Mouse (Mus musculus) liver, embryonic 14.5 days (tissue): Measurements from ENCODE around the gene Qtrt1. TPM values are rescaled to one million over a fixed set of nuclear protein-coding genes. Genes with fewer than 3 reads are reported as not detected.

Experiments
- ATAC-seq: fragments of 200-750 bp; cut with Nextera tagmentation; 2 replicates; pipeline ENCODE4 v1.8.0; 2017; ENCODE audit warnings: moderate number of reproducible peaks, mild to moderate bottlenecking, moderate library complexity; ENCODE audit not compliant: insufficient read depth
- DNase-seq, 3 experiments: peaks; one replicate each; pipeline ENCODE4 v3.0.0-alpha.2; 2012 to 2013; ENCODE audit warnings: low read depth in 3 of 3, low spot score in 3 of 3
- H3K27ac ChIP-seq: fragments of 300-500 bp; sonication (generic); 2 replicates; pipeline ENCODE4 v1.5.1; 2014; ENCODE audit warnings: moderate library complexity, mild to moderate bottlenecking, control low read depth, inconsistent platforms
- H3K27me3 ChIP-seq: fragments of 300-500 bp; sonication (generic); 2 replicates; pipeline ENCODE4 v1.6.1; 2014; ENCODE audit warnings: mild to moderate bottlenecking, low read length, moderate library complexity; ENCODE audit not compliant: control insufficient read depth, insufficient read depth
- H3K36me3 ChIP-seq: fragments of 300-500 bp; sonication (generic); replicated peaks from 2 replicates; pipeline ENCODE4 v1.6.1; 2014; ENCODE audit warnings: low read depth; ENCODE audit not compliant: control insufficient read depth, insufficient read depth
- H3K4me1 ChIP-seq, 2 experiments: fragments of 200-500 bp in 1 of 2; fragments of 300-500 bp in 1 of 2; sonication (generic) in 1 of 2; replicated peaks; 2 replicates each; pipeline ENCODE4 v1.6.1; 2012 to 2014; ENCODE audit warnings: antibody characterized with exemption in 1 of 2, inconsistent platforms in 1 of 2, low read length in 1 of 2; ENCODE audit not compliant: control insufficient read depth in 2 of 2, insufficient read depth in 2 of 2
- H3K4me2 ChIP-seq: fragments of 300-500 bp; sonication (generic); 2 replicates; pipeline ENCODE4 v1.6.1; 2014; ENCODE audit warnings: low read depth, mild to moderate bottlenecking, control low read depth, moderate library complexity
- H3K4me3 ChIP-seq, 2 experiments: fragments of 200-500 bp in 1 of 2; fragments of 300-500 bp in 1 of 2; sonication (generic) in 1 of 2; 2 replicates each; pipeline ENCODE4 v1.5.1; 2012 to 2014; ENCODE audit warnings: low read depth in 2 of 2, low read length in 2 of 2, mild to moderate bottlenecking in 2 of 2, control low read depth in 1 of 2, inconsistent platforms in 1 of 2, moderate library complexity in 1 of 2; ENCODE audit not compliant: insufficient read depth in 1 of 2
- H3K9ac ChIP-seq: fragments of 300-500 bp; sonication (generic); replicated peaks from 2 replicates; pipeline ENCODE4 v1.6.1; 2014; ENCODE audit warnings: mild to moderate bottlenecking, control low read depth, moderate library complexity
- H3K9me3 ChIP-seq: fragments of 300-500 bp; sonication (generic); 2 replicates; pipeline ENCODE4 v1.6.1; 2016; ENCODE audit warnings: low read length, mixed read lengths; ENCODE audit not compliant: control insufficient read depth
- CTCF ChIP-seq: IDR thresholded peaks from 2 replicates; pipeline ENCODE4 v1.5.1; 2016; ENCODE audit warnings: antibody characterized with exemption, low read depth, control low read depth
- EP300 ChIP-seq: IDR thresholded peaks from 2 replicates; pipeline ENCODE4 v1.6.1; 2016; ENCODE audit warnings: antibody characterized with exemption, low read depth
- WGBS: fragments of 180-500 bp; shearing (Covaris S2); extraction: QIAGEN DNeasy Blood & Tissue Kit; methylation state at CpG from one replicate; pipeline ENCODE4 v1.1.7; 2014; ENCODE audit not compliant: insufficient replicate concordance; 5-methylcytosine and 5-hydroxymethylcytosine counted together
- polyA plus RNA-seq, 2 experiments: library from polyadenylated mRNA; depleted of rRNA in 1 of 2; stranded (reverse) in 1 of 2; unstranded in 1 of 2; fragments of >200 nt; fragmentation: Nextera tagmentation in 1 of 2; extraction: Ambion mirVana in 1 of 2; gene quantifications; 2 replicates each; pipeline versions ENCODE4 v1.2.1 to v1.2.3; 2012 to 2014

The Qtrt1 gene
- polyA plus RNA-seq, 2 experiments = 20.0 to 25.4 TPM

DNA sequence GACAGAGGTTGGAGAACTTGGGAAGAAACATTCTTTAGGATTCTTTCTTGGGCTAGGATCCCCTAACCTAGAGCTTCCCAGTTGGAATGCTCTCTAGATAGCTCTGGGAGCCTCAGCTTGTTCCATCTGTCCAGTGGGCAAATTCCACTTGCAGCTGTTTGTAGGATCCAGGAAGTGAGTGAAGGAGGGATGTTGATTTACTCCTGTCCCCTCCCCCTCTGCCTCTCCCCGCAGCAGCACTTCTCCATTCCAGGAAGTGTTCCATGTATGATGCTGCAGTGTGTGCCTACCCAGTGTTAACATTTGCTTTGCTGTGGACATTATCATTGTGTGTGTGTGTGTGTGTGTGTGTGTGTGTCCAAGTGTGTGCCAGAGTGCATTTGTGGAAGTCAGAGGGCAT is 14.4 kb downstream of the Qtrt1 start:
- Histone ChIP-seq H3K4me2 (peak overlapping the region; percentile 83), H3K4me1 (peaks cover 16 to 20% of the 10 kb centered on the region in 2 experiments), H3K27ac (peak overlapping the region; percentile 85), H3K9me3 (no peaks in the 10 kb centered on the region), H3K36me3 (no peaks in the 10 kb centered on the region; the same call in none of the 2 replicates), H3K4me3 (peak overlapping the region; percentile 89 to 93), H3K27me3 (no peaks in the 10 kb centered on the region), H3K9ac (peak overlapping the region; percentile 96)
- 0% methylated on average over 1 of the region's 1 CpGs for WGBS
- ATAC-seq (no peak), DNase-seq (peak in 1 of 3 experiments; percentile 36)
- no peak for TF ChIP-seq CTCF
- no peak for TF ChIP-seq EP300

DNA sequence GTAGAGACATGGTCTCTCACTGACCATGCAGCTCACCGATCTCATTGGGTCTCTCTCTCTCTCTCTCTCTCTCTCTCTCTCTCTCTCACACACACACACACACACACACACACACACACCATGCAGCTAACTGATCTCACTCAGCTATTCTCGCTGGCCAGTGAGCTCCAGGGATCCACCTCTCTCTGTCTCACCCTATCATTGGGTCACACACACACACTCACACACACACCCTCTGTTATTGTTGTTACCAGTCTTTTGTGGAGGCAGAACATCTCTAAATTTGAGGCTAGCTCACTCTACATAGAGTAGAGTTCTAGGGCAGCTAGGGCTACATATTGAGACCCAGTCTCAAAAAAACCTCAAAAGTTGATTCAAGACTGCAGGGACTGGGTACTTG is 14.9 kb downstream of the Qtrt1 start:
- Histone ChIP-seq H3K9me3 (no peaks in the 10 kb centered on the region), H3K4me2 (peak overlapping the region; percentile 83), H3K4me1 (peaks cover 16 to 20% of the 10 kb centered on the region in 2 experiments), H3K27ac (no peak overlapping the region), H3K27me3 (no peaks in the 10 kb centered on the region), H3K4me3 (peak overlapping the region; percentile 89 to 93), H3K36me3 (no peaks in the 10 kb centered on the region; the same call in 1 of the 2 replicates), H3K9ac (peak overlapping the region; percentile 96)
- ATAC-seq (no peak), DNase-seq (no peak)
- TF ChIP-seq CTCF = no peak
- no peak for TF ChIP-seq EP300
- WGBS = 23% methylated on average over 2 of the region's 2 CpGs

DNA sequence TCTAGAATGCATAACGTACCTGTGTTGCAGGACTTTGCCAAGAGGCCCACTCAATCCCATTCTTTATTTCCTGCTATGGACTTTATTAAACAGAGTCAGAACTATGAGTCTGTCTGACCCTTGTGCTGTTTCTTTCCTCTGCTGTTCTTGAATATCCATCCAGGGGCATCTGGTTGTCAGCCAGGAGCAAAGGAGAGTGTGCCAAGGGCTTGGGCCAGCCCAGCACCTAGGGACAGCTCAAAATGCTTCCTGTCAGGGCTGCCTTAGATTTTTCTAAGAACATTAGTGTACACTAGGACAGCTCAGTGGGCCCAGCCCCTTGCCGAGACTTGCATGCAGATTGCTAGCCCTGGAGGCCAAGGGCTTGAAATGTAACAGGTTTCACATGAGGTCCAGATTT is 16.1 kb downstream of the Qtrt1 start:
- H3K4me3 ChIP-seq = no peak overlapping the region
- no peak for ATAC-seq
- no peak for TF ChIP-seq CTCF
- no peak for TF ChIP-seq EP300

DNA sequence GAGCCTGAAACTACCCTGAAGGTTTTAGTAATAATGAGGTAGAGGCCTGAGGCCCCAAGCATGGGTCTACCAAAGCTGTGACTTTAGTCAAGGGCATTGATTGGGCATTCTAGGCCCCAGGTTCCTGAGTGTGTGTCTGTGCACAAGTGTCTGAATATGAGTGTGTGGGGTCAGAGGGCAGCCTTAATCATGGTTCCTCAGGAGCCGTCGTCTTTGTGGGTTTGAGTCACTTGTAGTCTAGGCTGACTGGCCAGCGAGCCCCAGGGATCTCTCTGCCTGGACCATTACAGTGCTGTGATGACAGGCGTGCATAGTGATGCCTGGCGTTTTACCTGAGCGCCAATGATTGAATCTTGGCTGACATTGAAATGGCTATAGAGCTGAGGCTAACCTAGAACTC is 16.5 kb downstream of the Qtrt1 start:
- Histone ChIP-seq H3K9ac (no peak overlapping the region), H3K4me3 (no peak overlapping the region), H3K27ac (no peak overlapping the region), H3K4me1 (peaks cover 16 to 20% of the 10 kb centered on the region in 2 experiments), H3K27me3 (no peaks in the 10 kb centered on the region), H3K9me3 (no peaks in the 10 kb centered on the region), H3K4me2 (no peak overlapping the region), H3K36me3 (no peaks in the 10 kb centered on the region; the same call in 1 of the 2 replicates)
- no peak for ATAC-seq
- TF ChIP-seq CTCF = no peak
- TF ChIP-seq EP300 = no peak
- WGBS = 88% methylated on average over 6 of the region's 6 CpGs
- DNase-seq = no peak

More for the DNA sequence above, 16.1 kb downstream of the Qtrt1 start:
- Histone ChIP-seq H3K9me3 (no peaks in the 10 kb centered on the region), H3K9ac (no peak overlapping the region), H3K4me2 (no peak overlapping the region), H3K27me3 (no peaks in the 10 kb centered on the region), H3K27ac (no peak overlapping the region), H3K4me1 (peaks cover 16 to 20% of the 10 kb centered on the region in 2 experiments), H3K36me3 (no peaks in the 10 kb centered on the region; the same call in 1 of the 2 replicates)
- 84% methylated on average over 2 of the region's 2 CpGs for WGBS
- no peak for DNase-seq

DNA sequence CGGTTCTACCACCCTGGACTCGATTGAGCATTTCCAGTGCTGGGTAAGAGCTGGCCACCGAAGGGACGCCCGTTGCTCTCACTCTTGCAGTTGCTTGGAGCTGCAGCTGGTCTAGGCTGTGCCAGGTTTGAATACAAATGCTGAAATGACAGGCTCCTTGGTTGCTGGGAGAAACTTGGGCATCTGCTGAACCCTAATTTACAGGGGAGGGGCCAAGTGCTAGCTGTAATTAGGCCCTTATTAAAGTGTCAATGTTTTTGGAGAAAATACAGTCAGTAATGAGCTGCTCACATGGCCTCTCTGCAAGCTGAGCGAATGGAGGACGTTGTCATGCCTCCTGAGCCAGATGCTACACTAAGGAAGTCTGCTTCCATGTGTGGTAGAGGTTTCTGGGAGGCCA is 19.1 kb downstream of the Qtrt1 start:
- H3K4me2 ChIP-seq = no peak overlapping the region
- TF ChIP-seq EP300 (no peak), CTCF (no peak)
- no peaks in the 10 kb centered on the region for H3K9me3 ChIP-seq
- ATAC-seq (no peak), DNase-seq (no peak)
- 71% methylated on average over 7 of the region's 7 CpGs for WGBS
- H3K4me3 ChIP-seq = no peak overlapping the region
- no peak overlapping the region for H3K9ac ChIP-seq
- peaks cover 12 to 15% of the 10 kb centered on the region in 2 experiments for H3K4me1 ChIP-seq
- H3K27me3 ChIP-seq = no peaks in the 10 kb centered on the region
- H3K27ac ChIP-seq = no peak overlapping the region
- H3K36me3 ChIP-seq = no peaks in the 10 kb centered on the region; the same call in none of the 2 replicates
